Mouse (Mus musculus): ENCODE measurements around the gene Cotl1. TPM values are rescaled to one million over a fixed set of nuclear protein-coding genes. Genes with fewer than 3 reads are reported as not detected.

Gene Cotl1
- polyA plus RNA-seq, 1 experiment from 2014 or later, result 105 TPM

DNA sequence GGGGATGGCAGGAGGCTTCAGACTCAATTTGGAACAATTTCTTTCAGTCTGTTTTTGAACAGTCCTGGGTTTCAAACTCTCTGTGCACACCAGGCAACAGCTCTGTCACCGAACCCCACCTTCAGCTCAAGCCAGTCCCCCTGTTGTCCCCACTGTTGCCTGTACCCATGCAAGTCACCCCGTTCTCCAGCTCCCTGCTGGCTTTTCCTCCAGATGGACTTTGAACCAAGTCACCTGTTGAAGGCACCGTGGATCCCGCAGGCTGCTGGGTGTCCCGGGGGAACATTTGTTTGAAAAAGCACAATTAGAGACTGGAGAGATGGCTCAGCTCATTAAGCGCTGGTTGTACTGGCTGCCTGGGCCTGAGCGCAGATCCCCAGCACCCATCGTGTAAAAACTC, 35.1 kb downstream of the Cotl1 start:
- Histone ChIP-seq H3K36me3 (peaks cover 11% of the 10 kb centered on the region), H3K4me3 (replicated peaks) (no peak overlapping the region), H3K4me2 (replicated peaks) (no peak overlapping the region), H3K27ac (replicated peaks) (no peak overlapping the region), H3K4me1 (peaks cover 17% of the 10 kb centered on the region), H3K9me3 (replicated peaks) (no peaks in the 10 kb centered on the region), H3K9ac (no peak overlapping the region), H3K27me3 (no peaks in the 10 kb centered on the region)
- WGBS, result 61% methylated on average over 8 of the region's 8 CpGs
- ATAC-seq (ENCODE audit: insufficient number of reproducible peaks, low FRiP score, low TSS enrichment, low read depth), result no peak

DNA sequence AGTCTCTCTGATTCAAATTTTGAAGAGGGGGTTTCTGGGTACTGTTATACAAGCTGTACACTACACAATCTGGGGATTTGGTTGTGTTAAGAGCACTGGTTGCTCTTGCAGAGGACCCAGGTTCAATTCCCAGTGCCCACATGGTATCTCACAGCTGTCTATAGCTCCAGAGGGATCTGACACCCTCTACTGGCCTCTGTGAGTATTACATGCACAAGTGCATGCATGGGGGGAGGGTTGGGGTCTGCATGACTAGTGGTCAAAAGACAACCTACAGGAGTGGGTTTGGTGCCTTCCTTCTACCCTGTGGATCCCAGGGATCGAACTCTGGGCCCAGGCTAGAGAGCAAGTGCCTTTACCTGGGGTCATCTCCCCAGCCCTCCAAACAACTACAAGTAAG, 37.8 kb downstream of the Cotl1 start:
- Histone ChIP-seq H3K36me3 (no peaks in the 10 kb centered on the region), H3K27ac (replicated peaks) (no peak overlapping the region), H3K4me2 (replicated peaks) (no peak overlapping the region), H3K9ac (no peak overlapping the region), H3K4me1 (peaks cover 31% of the 10 kb centered on the region), H3K4me3 (replicated peaks) (no peak overlapping the region), H3K9me3 (replicated peaks) (no peaks in the 10 kb centered on the region), H3K27me3 (no peaks in the 10 kb centered on the region)
- WGBS, result 92% methylated on average over 1 of the region's 1 CpGs
- ATAC-seq (ENCODE audit: insufficient number of reproducible peaks, low FRiP score, low TSS enrichment, low read depth), result no peak

DNA sequence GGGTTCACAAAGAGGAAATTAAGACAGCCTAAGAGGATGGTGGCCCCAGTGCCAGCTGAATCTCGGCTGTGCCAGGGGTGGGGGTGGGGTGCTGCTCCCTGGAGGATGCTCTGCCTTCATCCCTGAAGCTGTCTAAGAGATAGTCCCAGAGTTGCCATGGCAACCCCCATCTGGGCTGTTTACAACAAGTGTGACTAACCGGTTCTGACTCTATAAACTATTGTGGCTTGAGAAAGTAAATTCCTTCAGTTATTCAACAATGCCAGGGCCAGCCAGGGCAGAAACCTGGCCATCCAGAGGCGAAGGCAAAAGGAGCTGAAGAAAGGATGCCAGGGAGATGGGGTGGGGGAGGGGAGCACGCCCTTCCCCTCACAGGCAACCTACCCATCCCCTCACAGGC, 39.2 kb downstream of the Cotl1 start:
- Histone ChIP-seq H3K4me1 (peaks cover 22% of the 10 kb centered on the region), H3K4me3 (replicated peaks) (no peak overlapping the region), H3K27me3 (no peaks in the 10 kb centered on the region), H3K9me3 (replicated peaks) (no peaks in the 10 kb centered on the region), H3K4me2 (replicated peaks) (no peak overlapping the region), H3K27ac (replicated peaks) (no peak overlapping the region), H3K9ac (no peak overlapping the region), H3K36me3 (no peaks in the 10 kb centered on the region)
- WGBS, result 5% methylated on average over 4 of the region's 4 CpGs
- no peak for ATAC-seq (ENCODE audit: insufficient number of reproducible peaks, low FRiP score, low TSS enrichment, low read depth)

DNA sequence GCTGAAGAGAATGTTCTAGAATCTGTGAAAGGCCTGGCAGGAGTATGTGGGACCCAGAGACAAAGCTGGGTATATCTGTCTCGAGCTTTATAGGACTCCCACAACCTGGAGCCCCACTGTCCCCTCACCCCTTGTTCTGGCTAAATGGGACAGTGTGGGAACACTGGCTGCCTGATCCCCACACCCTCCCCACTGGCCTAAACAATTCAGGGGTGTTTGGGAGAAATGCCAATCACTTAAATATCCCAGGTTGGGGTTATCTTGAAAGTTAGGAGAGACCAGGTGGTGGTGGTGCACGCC, 41.4 kb downstream of the Cotl1 start:
- peak overlapping the region; percentile 43 for H3K4me2 ChIP-seq (replicated peaks)
- no peaks in the 10 kb centered on the region for H3K9me3 ChIP-seq (replicated peaks)
- peaks cover 22% of the 10 kb centered on the region for H3K4me1 ChIP-seq
- no peak overlapping the region for H3K9ac ChIP-seq
- no peaks in the 10 kb centered on the region for H3K36me3 ChIP-seq
- WGBS, result 60% methylated on average over 2 of the region's 2 CpGs
- H3K4me3 ChIP-seq (replicated peaks), result no peak overlapping the region
- H3K27ac ChIP-seq (replicated peaks), result peak overlapping the region; percentile 58
- ATAC-seq (ENCODE audit: insufficient number of reproducible peaks, low FRiP score, low TSS enrichment, low read depth), result 0 out of 2 replicates have a peak, but pooled peaks have one; percentile 21
- H3K27me3 ChIP-seq, result no peaks in the 10 kb centered on the region

DNA sequence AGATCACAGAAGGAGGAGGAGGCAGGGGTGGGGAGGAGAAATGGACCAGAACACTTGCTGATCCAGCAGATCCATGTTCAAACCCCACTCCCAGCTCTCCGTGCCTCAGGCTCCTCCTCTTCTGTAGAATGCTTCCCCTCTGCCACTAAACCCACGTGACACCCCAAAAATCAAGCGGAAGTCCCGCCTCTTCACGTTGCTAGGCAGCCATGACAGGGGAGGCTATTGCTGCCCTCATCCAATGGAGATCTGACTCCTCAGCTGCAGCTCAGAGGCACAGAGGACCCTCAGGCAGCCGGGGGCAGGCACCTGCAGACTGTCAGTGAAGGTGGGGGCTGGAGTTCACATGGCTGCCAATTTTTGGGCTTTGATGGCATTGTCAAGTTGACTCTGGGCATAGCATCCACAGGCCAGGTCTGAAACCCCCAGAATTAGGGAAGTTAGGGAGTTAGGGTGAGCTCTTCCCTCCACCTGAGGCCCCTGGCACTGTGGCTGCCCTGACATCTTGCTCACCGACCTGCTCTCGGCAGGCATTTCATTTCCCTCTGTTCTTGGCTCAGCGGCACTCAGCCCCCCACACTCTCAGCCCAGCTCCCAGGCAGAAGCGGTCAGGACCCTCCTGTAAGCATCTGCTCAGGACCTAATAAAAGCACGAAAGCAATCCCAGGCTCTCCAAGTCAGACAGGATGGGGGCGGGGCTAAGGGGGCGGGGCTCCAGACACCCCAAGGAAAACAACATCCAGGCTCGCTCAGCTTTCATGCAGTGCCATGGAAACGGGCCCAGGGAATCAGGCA, 42.0 kb downstream of the Cotl1 start:
- ATAC-seq (ENCODE audit: insufficient number of reproducible peaks, low FRiP score, low TSS enrichment, low read depth), result peak; percentile 68
- 2% methylated on average over 15 of the region's 15 CpGs for WGBS
- H3K4me3 ChIP-seq (replicated peaks), result peak overlapping the region; percentile 13; the same call in 1 of the 2 replicates
- no peaks in the 10 kb centered on the region for H3K36me3 ChIP-seq
- H3K4me2 ChIP-seq (replicated peaks), result peak overlapping the region; percentile 43
- peak overlapping the region; percentile 58 for H3K27ac ChIP-seq (replicated peaks)
- H3K27me3 ChIP-seq, result no peaks in the 10 kb centered on the region
- H3K9me3 ChIP-seq (replicated peaks), result no peaks in the 10 kb centered on the region
- H3K4me1 ChIP-seq, result peaks cover 22% of the 10 kb centered on the region
- no peak overlapping the region for H3K9ac ChIP-seq

DNA sequence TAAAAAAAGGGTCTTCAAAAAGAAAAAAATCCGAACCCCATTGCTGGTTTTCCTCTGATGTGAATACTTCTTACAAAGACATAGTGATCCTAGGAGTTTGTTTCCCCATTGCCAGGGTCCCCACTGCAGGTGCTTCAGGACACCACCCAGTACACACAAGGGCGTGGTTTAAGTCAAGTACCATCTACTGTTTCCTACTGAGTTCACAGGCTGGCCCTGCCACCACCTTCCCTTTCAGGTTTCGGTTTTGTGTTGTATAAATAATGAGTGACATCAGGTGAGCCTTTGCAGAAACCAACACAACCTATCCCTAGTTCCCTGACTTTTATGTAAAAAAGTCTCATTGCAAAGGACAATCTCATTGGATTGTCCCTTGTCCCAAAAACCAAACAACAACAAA, 44.7 kb downstream of the Cotl1 start:
- WGBS, result 87% methylated on average over 3 of the region's 3 CpGs
- no peaks in the 10 kb centered on the region for H3K9me3 ChIP-seq (replicated peaks)
- H3K4me1 ChIP-seq, result peaks cover 27% of the 10 kb centered on the region
- no peak overlapping the region for H3K27ac ChIP-seq (replicated peaks)
- no peaks in the 10 kb centered on the region for H3K27me3 ChIP-seq
- H3K4me3 ChIP-seq (replicated peaks), result no peak overlapping the region
- ATAC-seq (ENCODE audit: insufficient number of reproducible peaks, low FRiP score, low TSS enrichment, low read depth), result no peak
- H3K4me2 ChIP-seq (replicated peaks), result no peak overlapping the region
- H3K36me3 ChIP-seq, result no peaks in the 10 kb centered on the region
- no peak overlapping the region for H3K9ac ChIP-seq

DNA sequence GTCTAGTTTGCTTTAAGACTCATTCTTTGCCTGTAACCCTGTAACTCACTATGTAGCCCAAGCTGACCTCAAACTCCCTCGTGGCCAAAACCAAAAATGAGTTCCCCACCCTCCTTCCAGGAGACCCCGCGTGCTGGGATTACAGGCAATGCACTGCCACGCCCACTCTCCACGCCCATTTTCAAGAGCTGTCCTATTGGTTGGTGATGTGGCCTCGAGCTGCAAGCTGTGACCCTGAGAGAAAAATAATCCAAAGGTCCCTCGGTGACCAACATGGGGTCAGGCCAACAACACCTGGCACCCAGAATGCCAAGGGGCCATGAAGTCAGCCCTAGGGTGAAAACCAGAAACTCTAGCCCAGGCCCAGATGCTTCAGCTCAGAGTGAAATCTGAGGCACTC, 45.7 kb downstream of the Cotl1 start:
- Histone ChIP-seq H3K4me3 (replicated peaks) (no peak overlapping the region), H3K36me3 (no peaks in the 10 kb centered on the region), H3K4me2 (replicated peaks) (no peak overlapping the region)

DNA sequence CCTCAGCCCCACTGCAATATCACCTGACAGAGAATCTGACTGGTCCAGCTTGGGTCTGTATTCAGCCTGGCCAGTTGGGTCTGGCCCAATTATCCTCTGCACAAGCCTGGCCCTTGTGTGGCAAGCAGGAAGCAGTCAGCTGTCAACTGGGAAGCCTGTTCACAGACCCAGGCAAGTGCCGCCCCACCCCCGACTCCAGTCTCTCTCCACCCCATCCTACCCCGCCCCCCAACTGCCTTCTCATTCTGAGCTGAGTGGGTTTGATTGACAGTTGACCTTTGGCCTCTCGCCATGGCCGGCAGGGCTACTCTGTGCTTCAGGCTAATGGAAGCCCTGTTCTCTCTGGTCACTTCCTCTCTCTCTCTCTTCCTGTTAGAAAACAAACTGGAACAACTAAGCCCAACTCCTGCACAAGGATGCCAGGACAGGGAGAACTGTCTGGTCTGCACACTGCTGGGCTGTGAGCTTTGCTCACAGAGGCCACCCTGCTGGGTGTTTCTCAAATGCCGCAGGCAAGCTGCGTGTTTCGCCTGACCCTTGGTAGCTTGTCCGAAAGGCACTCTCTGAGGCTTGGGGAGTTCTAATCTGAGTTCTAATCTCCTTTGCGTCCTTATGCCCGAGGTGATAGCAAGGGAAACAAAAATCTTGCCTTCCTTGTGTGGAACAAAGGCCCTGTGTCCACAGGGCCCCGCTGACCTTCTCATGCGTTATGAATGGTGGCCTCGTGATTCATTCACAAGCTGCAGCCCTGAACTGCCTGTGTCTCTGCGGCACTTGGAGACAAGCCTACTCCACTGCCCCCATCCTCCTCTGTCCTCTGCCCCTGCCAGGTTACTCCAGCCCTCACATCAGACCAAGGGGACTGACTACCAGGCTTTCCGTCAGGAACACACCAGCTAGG, 48.3 kb downstream of the Cotl1 start:
- ATAC-seq (ENCODE audit: insufficient number of reproducible peaks, low FRiP score, low TSS enrichment, low read depth), result no peak
- H3K9me3 ChIP-seq (replicated peaks), result no peaks in the 10 kb centered on the region
- no peak overlapping the region for H3K27ac ChIP-seq (replicated peaks)
- H3K4me3 ChIP-seq (replicated peaks), result no peak overlapping the region
- no peak overlapping the region for H3K9ac ChIP-seq
- no peak overlapping the region for H3K4me2 ChIP-seq (replicated peaks)
- WGBS, result 29% methylated on average over 16 of the region's 16 CpGs
- no peaks in the 10 kb centered on the region for H3K36me3 ChIP-seq
- peaks cover 10% of the 10 kb centered on the region; the same call in 1 of the 2 replicates for H3K4me1 ChIP-seq
- H3K27me3 ChIP-seq, result no peaks in the 10 kb centered on the region

More for the DNA sequence above, 45.7 kb downstream of the Cotl1 start:
- no peak overlapping the region for H3K27ac ChIP-seq (replicated peaks)
- H3K27me3 ChIP-seq, result no peaks in the 10 kb centered on the region
- WGBS, result 40% methylated on average over 7 of the region's 7 CpGs
- no peak for ATAC-seq (ENCODE audit: insufficient number of reproducible peaks, low FRiP score, low TSS enrichment, low read depth)
- H3K4me1 ChIP-seq, result peaks cover 27% of the 10 kb centered on the region
- no peaks in the 10 kb centered on the region for H3K9me3 ChIP-seq (replicated peaks)
- H3K9ac ChIP-seq, result no peak overlapping the region

DNA sequence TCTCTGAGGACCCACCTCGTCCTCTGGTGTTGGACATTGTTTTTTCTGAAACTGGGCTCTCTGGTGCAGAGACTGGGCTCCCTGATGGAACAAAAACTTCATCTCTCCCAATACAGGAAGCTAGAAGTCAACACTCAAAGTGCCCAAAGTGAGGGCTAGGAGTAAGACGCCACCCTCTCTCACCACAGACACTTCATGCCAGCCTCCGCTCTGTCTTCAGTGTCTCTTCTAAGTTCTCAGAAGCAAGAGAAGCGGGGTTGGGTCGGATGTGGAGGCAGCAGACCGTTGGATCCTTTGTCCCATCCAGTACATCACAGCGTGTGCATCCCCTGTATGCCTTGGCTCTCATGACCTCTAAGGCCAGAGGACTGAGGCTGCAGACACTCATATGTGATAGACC, 50.8 kb downstream of the Cotl1 start:
- WGBS, result 85% methylated on average over 7 of the region's 7 CpGs
- Histone ChIP-seq H3K27ac (replicated peaks) (no peak overlapping the region), H3K36me3 (no peaks in the 10 kb centered on the region), H3K4me3 (replicated peaks) (no peak overlapping the region), H3K9me3 (replicated peaks) (no peaks in the 10 kb centered on the region), H3K9ac (no peak overlapping the region), H3K27me3 (no peaks in the 10 kb centered on the region), H3K4me1 (peaks cover 15% of the 10 kb centered on the region), H3K4me2 (replicated peaks) (no peak overlapping the region)
- ATAC-seq (ENCODE audit: insufficient number of reproducible peaks, low FRiP score, low TSS enrichment, low read depth), result no peak

DNA sequence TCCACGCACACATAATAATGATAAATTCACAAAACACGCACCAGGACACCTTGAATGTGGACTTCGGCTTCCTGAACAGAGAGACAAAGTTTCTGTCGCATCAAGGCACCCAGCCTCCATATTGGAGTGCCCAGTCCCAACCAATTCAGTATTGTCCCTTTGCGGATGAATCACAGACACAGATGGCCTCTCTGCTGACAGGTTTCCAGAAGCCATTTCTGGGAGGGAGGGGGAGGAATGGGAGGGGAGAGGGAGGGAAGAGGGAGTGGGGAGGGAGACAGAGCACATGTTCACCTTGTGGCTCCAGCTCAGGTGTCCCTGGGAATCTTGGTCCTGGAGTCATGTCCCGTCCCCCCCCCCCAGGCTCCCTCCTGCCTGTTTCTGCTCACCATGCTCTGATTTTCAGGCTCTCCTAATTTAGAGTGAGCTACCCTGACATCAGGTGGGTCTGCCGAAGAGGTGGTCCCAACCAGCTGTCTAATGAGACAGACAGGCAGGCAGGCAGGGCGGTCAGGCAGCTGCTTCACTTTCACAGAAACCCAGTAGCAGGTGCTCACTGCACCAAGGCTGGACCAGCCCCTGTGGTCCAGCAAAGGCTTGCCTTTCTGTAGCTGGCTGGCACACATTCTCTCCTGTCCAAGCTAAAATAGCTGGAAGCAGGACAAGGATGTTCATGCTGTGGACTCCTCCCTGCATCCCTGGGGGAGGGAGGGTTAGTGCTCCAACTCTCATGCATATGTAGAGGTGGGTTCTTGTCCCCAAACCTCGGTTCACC, 51.5 kb downstream of the Cotl1 start:
- WGBS, result 67% methylated on average over 9 of the region's 9 CpGs
- no peak overlapping the region for H3K9ac ChIP-seq
- H3K4me1 ChIP-seq, result peaks cover 15% of the 10 kb centered on the region
- no peaks in the 10 kb centered on the region for H3K27me3 ChIP-seq
- no peak overlapping the region for H3K4me3 ChIP-seq (replicated peaks)
- no peak overlapping the region for H3K4me2 ChIP-seq (replicated peaks)
- no peaks in the 10 kb centered on the region for H3K36me3 ChIP-seq
- no peak for ATAC-seq (ENCODE audit: insufficient number of reproducible peaks, low FRiP score, low TSS enrichment, low read depth)
- H3K27ac ChIP-seq (replicated peaks), result no peak overlapping the region
- H3K9me3 ChIP-seq (replicated peaks), result no peaks in the 10 kb centered on the region

DNA sequence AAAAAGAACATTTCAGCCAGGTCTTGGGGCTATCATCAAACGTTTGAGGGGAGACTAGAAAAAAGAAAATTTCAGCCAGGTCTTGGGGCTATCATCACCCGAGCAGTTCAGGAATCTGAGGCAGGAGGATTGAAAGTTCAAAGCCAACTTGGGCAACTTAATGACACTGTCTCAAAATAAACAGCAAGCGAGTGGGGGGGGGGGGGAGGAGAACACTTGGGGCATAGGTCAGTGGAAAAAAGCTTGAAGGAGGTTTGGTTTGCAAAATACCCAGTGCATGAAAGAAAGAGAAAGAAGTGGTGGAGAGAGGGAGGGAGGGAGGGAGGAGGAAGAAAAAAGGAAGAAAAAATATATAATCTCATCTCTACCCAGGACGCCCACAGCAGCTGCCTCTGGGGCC, 53.0 kb downstream of the Cotl1 start:
- 37% methylated on average over 4 of the region's 4 CpGs for WGBS
- Histone ChIP-seq H3K36me3 (no peaks in the 10 kb centered on the region), H3K4me2 (replicated peaks) (no peak overlapping the region), H3K9ac (no peak overlapping the region), H3K27me3 (no peaks in the 10 kb centered on the region), H3K27ac (replicated peaks) (no peak overlapping the region), H3K9me3 (replicated peaks) (no peaks in the 10 kb centered on the region), H3K4me3 (replicated peaks) (no peak overlapping the region), H3K4me1 (peaks cover 11% of the 10 kb centered on the region)
- ATAC-seq (ENCODE audit: insufficient number of reproducible peaks, low FRiP score, low TSS enrichment, low read depth), result no peak

Measured in embryonic facial prominence, embryonic 15.5 days (tissue).